Mouse (Mus musculus) natural killer cell, adult 2 months (primary cell): ENCODE results near the gene Kif23.

Source experiments
- DNase-seq, 2 experiments: peaks; one replicate each; pipeline ENCODE4 v3.0.0; 2022; ENCODE audit warnings: low spot score in 2 of 2

Gene Kif23

DNA sequence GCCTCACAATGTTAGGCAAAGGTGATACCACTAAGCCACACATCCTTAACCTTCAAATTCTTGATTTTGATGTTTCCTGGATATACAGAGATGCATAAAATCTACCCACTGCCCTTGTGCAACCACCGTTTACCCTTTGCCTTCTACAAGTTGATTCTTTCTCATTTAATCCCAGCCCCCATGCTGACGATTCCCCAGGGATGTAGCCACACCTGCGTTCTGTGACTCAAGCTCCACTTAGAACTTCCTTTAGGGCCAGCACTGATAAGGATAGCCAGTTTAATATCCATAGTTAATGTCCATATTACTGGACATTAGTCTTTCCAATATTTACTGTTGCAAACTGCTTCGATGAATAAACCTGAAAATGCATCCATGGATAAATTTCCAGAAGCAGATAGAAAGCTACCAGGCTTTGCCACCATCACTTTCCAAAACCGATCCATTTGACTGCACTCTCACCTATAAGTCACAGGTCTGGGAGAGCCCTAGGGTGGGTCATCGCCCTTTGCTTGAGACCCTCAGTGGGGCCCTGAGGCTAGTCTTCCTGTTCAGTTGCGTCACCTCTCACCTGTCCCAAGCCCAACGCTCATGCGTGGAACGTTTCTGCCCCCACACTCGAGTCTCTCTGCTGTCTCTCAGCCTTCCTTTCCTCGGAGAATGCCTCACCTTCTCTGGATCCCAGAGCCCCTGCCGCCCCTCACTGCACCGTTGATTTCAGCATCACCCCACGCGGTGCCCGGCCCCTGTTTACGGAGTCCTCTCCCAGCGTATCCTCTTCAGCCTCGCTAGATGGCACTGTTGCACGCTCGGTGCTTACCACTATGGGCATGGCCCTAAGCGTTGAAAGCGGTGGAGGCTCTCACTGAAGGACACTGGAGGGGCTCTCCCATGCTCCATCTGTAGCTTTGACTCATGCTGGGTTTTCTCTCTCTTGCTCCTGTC, 1.1 kb upstream of the Kif23 start:
- DNase-seq = peak; percentile 72 to 77

- DNase-seq = no peak
Measured at GRCm38 (mm10) chr9:61945973-61946611, 482 bp downstream of the Kif23 start.

- DNase-seq = no peak
Measured at GRCm38 (mm10) chr9:61941054-61941453, 5.5 kb downstream of the Kif23 start.

DNA sequence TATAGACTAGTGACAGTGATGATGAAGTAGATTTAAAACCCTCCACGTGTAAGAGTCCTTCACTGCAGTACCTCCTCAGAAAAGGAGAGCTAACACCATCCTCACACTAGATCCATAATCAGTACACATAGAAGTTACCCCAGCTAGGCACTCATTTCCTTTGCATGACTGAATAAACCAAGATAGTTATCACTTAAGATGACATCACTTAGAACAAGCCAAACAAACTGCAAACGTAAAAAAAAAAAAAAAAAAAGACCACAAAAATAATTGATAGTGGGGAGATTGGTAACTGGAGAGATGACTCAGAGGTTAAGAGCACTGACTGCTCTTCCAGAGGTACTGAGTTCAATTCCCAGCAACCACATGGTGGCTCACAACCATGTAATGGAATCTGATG, 13.2 kb downstream of the Kif23 start:
- no peak for DNase-seq

DNA sequence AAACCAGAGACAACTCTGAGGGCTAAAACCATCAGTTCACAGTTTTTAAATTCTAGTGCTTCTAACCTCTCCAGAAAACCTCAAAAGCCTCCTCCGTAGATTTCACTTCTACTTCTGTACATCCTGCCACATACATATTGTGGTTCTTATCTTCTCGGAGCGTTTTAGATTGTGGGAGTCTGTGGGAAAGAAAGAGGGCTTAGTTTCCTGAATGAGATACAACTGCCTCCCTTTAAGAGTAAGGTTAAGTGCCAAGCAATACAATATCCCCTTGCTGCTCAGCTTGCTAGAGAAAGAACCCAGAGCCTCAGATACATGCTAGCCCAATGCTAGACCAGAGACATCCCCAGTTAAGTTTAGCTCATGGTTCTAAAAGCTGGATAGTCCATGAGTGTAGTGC, 14.6 kb downstream of the Kif23 start:
- DNase-seq = no peak

GRCm38 (mm10) chr9:61925086-61925660, 21.4 kb downstream of the Kif23 start:
- no peak for DNase-seq

DNA sequence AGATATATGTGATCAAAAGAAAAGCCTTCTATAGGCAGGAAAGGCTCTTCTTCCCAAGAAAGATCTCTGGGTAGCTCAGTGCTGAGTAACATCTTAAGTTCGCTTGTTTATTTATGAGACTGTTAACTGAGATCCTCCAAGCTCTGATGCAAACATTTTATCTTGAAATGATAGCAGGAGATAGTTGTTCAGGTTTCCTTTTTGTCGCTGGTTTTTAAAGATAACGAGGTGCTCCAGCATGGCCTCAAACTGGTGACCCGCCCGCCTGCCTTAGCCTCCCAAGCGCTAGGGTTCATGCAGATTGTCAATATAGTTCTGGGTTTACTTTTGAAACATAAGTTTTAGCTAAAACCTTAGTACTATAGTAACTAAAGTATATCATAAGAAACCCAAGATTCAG, 26.2 kb downstream of the Kif23 start:
- DNase-seq = no peak

GRCm38 (mm10) chr9:61919464-61919863, 27.1 kb downstream of the Kif23 start:
- DNase-seq = no peak

DNA sequence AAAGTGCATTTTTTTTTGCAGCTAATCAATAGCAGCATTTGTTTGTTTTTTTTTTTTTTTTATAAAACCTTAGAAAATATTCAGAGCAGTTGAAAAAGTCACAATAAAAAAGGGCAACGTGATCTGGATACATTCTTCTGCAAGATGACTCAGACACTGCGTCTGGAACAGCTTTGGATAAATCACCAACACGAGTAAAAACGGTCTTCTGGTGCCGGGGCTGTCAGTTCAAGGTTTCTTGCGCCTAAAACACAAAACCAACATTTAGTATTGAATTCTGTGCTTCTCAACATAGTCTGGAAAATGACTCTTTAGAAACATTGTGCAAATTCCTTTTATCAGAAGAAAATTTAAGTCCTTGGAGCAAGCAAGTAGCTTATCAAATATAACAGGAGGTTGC, 29.1 kb downstream of the Kif23 start:
- no peak for DNase-seq

DNA sequence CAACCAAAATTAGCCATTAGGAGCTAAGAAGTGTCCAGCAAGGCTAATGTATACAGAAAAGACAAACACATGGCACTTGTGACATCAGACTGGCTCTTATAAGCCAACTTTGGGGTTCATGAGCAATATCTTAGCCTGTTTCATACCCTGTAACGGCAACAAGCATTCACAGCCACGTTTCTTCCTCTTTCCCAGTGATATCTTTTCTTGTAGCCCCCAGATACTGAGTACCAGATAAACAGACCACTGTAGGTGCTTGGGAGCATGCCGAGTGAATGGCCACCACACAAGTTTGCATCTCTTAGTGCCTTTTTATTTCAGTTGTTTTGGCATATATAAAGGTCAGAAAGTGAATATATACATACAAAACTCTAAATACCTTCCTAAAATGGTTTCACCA, 29.6 kb downstream of the Kif23 start:
- no peak for DNase-seq

- no peak for DNase-seq
Measured at GRCm38 (mm10) chr9:61915393-61916005, 31.1 kb downstream of the Kif23 start.

DNA sequence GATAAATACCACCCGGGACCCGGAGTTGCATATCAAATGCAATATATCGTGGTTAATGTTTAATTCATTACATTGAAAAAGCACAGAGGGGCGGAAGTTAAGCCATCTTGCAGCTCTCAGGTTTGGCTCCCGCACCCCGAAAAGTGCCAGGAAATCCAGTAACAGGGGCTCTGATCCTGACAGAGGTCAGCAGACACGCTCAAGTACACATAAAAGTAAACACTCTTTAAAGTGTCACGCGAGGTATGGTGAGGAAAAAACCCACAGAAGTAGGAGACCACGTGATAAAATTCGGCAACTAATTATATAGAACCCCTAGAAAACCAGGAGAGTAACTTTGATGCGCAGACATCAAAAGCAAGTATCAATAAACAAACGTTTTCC, 31.7 kb downstream of the Kif23 start:
- peak in 1 of 2 experiments; percentile 52 for DNase-seq

DNA sequence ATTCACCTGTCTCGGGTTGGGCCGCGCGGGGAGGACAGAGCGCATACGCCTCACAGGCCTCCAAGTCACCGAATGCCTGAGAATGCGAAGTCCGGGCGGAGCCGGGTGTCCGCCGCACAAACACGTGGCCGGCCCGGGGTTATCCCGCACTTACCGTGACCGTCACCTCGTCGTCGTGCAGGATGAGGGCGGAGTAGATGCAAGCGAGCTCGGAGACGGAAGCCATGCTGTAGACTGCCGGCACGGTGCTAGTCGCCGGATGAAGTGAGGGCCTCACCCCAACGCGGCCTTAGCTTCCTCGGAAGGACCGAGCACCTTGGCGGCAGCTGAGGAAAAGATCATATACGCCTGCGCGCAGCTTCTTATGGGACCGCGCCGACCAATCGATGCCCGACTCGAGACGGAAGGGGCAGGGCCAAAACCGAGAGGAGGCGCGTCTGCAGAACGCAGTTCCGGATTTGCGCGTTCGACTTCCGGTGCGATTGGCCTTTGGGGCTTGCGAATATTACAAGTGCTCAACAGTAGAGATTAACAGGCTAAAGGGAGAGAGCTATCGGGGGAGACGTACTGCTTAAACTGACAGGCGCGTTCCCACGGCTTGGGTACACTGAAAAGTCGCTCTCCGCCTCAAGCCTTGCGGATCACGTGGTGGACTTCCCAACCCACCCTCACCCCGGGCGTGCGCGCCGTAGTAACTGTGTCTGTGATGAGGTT, 32.2 kb downstream of the Kif23 start, which contains the start of gene Rplp1:
Rplp1 (minus strand) TSS at position 340 of the 714 bp plus-strand sequence.
- peak; percentile 96 to 97 for DNase-seq

- DNase-seq = no peak
Measured at GRCm38 (mm10) chr9:61911300-61912128, 35.1 kb downstream of the Kif23 start.

DNA sequence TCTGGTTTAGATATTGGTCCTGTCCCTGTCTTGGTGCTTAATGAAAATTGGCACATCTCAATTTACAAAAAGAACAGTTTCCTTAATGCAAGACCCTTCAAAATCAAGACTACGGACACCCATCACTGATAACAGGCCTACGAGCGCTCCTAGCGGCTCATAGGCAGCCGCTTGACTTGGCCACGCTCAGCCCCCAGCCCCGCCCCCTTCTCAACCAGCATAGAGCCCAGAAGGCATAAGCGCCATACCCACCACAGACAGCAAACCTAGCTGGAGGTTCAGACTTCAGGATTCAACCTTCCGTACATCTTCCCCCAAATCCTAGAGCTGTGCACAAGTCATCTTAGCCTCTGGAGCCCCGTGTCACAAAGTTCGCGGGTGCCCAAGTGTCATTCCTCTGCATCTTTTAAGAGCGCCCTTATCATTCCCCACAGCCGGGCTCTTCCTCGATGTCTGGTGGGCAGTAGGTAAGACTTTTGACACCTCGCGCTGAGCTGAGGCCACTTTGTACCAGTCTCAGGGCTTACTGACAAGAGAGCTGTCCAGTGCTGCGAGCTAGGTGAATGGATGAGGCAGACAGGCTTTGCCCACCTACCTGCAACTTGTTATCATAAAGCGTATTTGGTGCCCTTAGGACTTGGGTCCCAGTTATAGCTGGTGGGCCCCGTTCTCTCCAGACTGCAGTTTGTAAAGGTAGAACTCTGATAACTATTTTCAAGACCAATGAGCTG, 35.9 kb downstream of the Kif23 start:
- peak in 1 of 2 experiments; percentile 32 for DNase-seq

DNA sequence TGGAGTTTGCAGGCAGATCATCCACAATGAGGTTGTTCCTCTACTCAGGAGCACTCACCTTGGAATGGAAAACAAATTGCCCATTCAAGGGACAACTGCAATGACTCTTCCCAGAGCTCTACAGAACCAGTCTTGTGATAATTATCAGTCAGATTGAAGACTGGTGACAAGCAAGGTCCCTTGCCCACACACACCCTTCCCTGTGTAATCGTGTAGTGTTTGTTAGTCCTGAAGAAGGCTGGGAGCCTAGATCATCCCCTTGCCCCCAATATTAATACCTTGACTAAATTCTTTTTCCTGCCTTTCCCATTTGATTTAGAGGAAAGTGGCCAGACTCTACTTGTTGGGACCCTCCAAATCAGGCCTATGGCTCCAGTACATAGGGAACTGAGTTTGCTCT, 36.9 kb downstream of the Kif23 start:
- no peak for DNase-seq

GRCm38 (mm10) chr9:61908832-61909407, 37.7 kb downstream of the Kif23 start:
- DNase-seq = no peak

GRCm38 (mm10) chr9:61908341-61908740, 38.2 kb downstream of the Kif23 start:
- no peak for DNase-seq

- DNase-seq = no peak
Measured at GRCm38 (mm10) chr9:61907621-61908295, 38.8 kb downstream of the Kif23 start.
